In genomic region chr11:29676718-29677117, GRCm38 (mm10) we compare ENCODE assay signal across 14 mouse cellular contexts. TPM values are rescaled to one million over a fixed set of nuclear protein-coding genes. Genes with fewer than 3 reads are reported as not detected.
DNase-seq lines count a peak whose midpoint lies in the region; ATAC-seq and TF ChIP-seq lines count a peak whose summit lies in the region.
"Had no signal": no experiment of that assay in that cellular context is flagged by ENCODE, and none has a peak within 500 bp of the region (broad histone marks: within the 10 kb centered on the region; RNA-seq: fewer than 3 reads in every experiment).

No protein-coding gene starts in this region.

- no peaks in the 10 kb centered on the region for H3K4me1 ChIP-seq in hindbrain, postnatal 0 days (ENCODE audit: insufficient read depth, low read length)
- no peaks in the 10 kb centered on the region for H3K4me1 ChIP-seq in hindbrain, embryonic 12.5 days
- no peaks in the 10 kb centered on the region for H3K4me1 ChIP-seq in liver, embryonic 11.5 days (replicated peaks; ENCODE audit: control insufficient read depth, insufficient read depth, low read length)
- H3K4me1 ChIP-seq: lung, embryonic 15.5 days had no signal

- no peak overlapping the region for H3K27ac ChIP-seq in hindbrain, postnatal 0 days
- H3K27ac ChIP-seq in hindbrain, embryonic 12.5 days: no peak overlapping the region
- no peak overlapping the region for H3K27ac ChIP-seq in liver, embryonic 11.5 days (ENCODE audit: low read depth, low read length)
- H3K27ac ChIP-seq: hindbrain, embryonic 14.5 days; lung, embryonic 15.5 days had no signal

- intact Hi-C loops in heart, postnatal 36 days (cut with DNase I): no loop called here

- no peak for DNase-seq in hindbrain, postnatal 0 days (ENCODE audit: low spot score)
- peak; percentile 9 for DNase-seq in spleen, adult 12 weeks (ENCODE audit: low spot score)
- DNase-seq in spleen, postnatal 36 days (ENCODE audit: low spot score in 2 of 2): no peak
- DNase-seq in liver, embryonic 11.5 days (ENCODE audit: low spot score): no peak
- peak; percentile 34 to 38 for DNase-seq in thymus, postnatal 36 days
- no peak for DNase-seq in heart, postnatal 36 days
- DNase-seq in right cerebral cortex, postnatal 14 days: no peak
- DNase-seq: cerebellum, postnatal 36 days; layer of hippocampus, adult 9-11 months; right cerebral cortex, adult 18-20 months had no signal

- WGBS in hindbrain, postnatal 0 days: 96% methylated on average over 4 of the region's 4 CpGs
- WGBS in hindbrain, embryonic 12.5 days: 87% methylated on average over 4 of the region's 4 CpGs
- WGBS in liver, embryonic 11.5 days: 89% methylated on average over 4 of the region's 4 CpGs

- no peak overlapping the region for H3K4me3 ChIP-seq in hindbrain, postnatal 0 days (ENCODE audit: low read length)
- H3K4me3 ChIP-seq in hindbrain, embryonic 12.5 days: no peak overlapping the region
- H3K4me3 ChIP-seq in liver, embryonic 11.5 days (ENCODE audit: low read depth, low read length): no peak overlapping the region
- H3K4me3 ChIP-seq: lung, embryonic 15.5 days had no signal

- H3K4me2 ChIP-seq in hindbrain, postnatal 0 days (ENCODE audit: low read depth, low read length): no peak overlapping the region
- H3K4me2 ChIP-seq in hindbrain, embryonic 12.5 days (replicated peaks): no peak overlapping the region
- no peak overlapping the region for H3K4me2 ChIP-seq in liver, embryonic 11.5 days
- H3K4me2 ChIP-seq: hindbrain, embryonic 14.5 days; lung, embryonic 15.5 days had no signal

- no peak overlapping the region for H3K9ac ChIP-seq in hindbrain, postnatal 0 days (replicated peaks; ENCODE audit: low read length)
- H3K9ac ChIP-seq in hindbrain, embryonic 12.5 days: no peak overlapping the region
- H3K9ac ChIP-seq in liver, embryonic 11.5 days (ENCODE audit: low read depth, low read length): no peak overlapping the region
- H3K9ac ChIP-seq: hindbrain, embryonic 14.5 days; lung, embryonic 15.5 days had no signal

- peak; percentile 32 for TF ChIP-seq CTCF in hindbrain, postnatal 0 days (IDR thresholded peaks at IDR 0.05; ENCODE audit: low read depth)

- no peaks in the 10 kb centered on the region for H3K27me3 ChIP-seq in hindbrain, postnatal 0 days (ENCODE audit: insufficient read depth, low read length)
- H3K27me3 ChIP-seq in hindbrain, embryonic 12.5 days: no peaks in the 10 kb centered on the region
- H3K27me3 ChIP-seq in liver, embryonic 11.5 days (replicated peaks; ENCODE audit: control insufficient read depth, insufficient read depth, low read length): no peaks in the 10 kb centered on the region
- H3K27me3 ChIP-seq: lung, embryonic 15.5 days had no signal

- no peaks in the 10 kb centered on the region for H3K9me3 ChIP-seq in hindbrain, postnatal 0 days (ENCODE audit: low read length)
- no peaks in the 10 kb centered on the region for H3K9me3 ChIP-seq in hindbrain, embryonic 12.5 days (replicated peaks)
- H3K9me3 ChIP-seq in liver, embryonic 11.5 days (ENCODE audit: control insufficient read depth, low read length): no peaks in the 10 kb centered on the region
- H3K9me3 ChIP-seq: lung, embryonic 15.5 days had no signal

- no peak for ATAC-seq in hindbrain, postnatal 0 days
- ATAC-seq in hindbrain, embryonic 12.5 days (ENCODE audit: low FRiP score): no peak
- 0 out of 2 replicates have a peak, but pooled peaks have one; percentile 36 for ATAC-seq in liver, embryonic 11.5 days (replicated peaks; ENCODE audit: low FRiP score)

- no peaks in the 10 kb centered on the region for H3K36me3 ChIP-seq in hindbrain, postnatal 0 days (ENCODE audit: insufficient read depth, low read length)
- H3K36me3 ChIP-seq in hindbrain, embryonic 12.5 days: no peaks in the 10 kb centered on the region
- no peaks in the 10 kb centered on the region for H3K36me3 ChIP-seq in liver, embryonic 11.5 days (ENCODE audit: control insufficient read depth, insufficient read depth, low read length)
- H3K36me3 ChIP-seq: G1E; lung, embryonic 15.5 days had no signal

RNA-seq across cellular contexts. Expression of gene Rtn4, which starts 16.0 kb away (rescaled TPM):
- total RNA-seq in hindbrain, postnatal 0 days (2014; rRNA removed): 243 and 263 TPM in 2 replicates
- polyA plus RNA-seq in hindbrain, postnatal 0 days (2015; fragmentation: Nextera tagmentation; extraction: Ambion mirVana): 130 and 135 TPM in 2 replicates
- 115 and 117 TPM in 2 replicates for polyA plus RNA-seq in hindbrain, embryonic 12.5 days (2016; fragmentation: Nextera tagmentation; extraction: Ambion mirVana)
- polyA plus RNA-seq in liver, embryonic 11.5 days (2014; fragmentation: Nextera tagmentation; extraction: Ambion mirVana): 23.4 and 24.6 TPM in 2 replicates
- total RNA-seq in heart, postnatal 36 days (2021): 10 to 100 TPM; 91.7 to 95.2 TPM

Comparison
In these comparisons a context has a peak if more than half of its experiments do, and no peak if none do; other contexts are left out.
1. DNase-seq: peak in spleen, adult 12 weeks (single experiment) and thymus, postnatal 36 days (2 of 2); none in hindbrain, postnatal 0 days (single experiment), spleen, postnatal 36 days (0 of 2), liver, embryonic 11.5 days (single experiment), heart, postnatal 36 days (0 of 2) and right cerebral cortex, postnatal 14 days (single experiment).